Mouse (Mus musculus) brain, embryonic 18.5 days (tissue): ENCODE results near the gene Dnali1.

Experiments used
- DNase-seq: peaks from one replicate; pipeline ENCODE4 v3.0.0-alpha.2; 2012; ENCODE audit warnings: low read depth, low spot score

The Dnali1 gene

GRCm38 (mm10) chr4:125065517-125066307 is at the start of gene Dnali1:
Dnali1 (minus strand) TSS chr4:125065703.
- DNase-seq, result no peak

GRCm38 (mm10) chr4:125115081-125115480 is 49.6 kb upstream of the Dnali1 start:
- no peak for DNase-seq

GRCm38 (mm10) chr4:125114638-125115037 is 49.1 kb upstream of the Dnali1 start:
- no peak for DNase-seq

- DNase-seq, result no peak
Measured at GRCm38 (mm10) chr4:125105354-125105753, 39.9 kb upstream of the Dnali1 start.

- no peak for DNase-seq
Measured at GRCm38 (mm10) chr4:125101334-125101733, 35.8 kb upstream of the Dnali1 start.

GRCm38 (mm10) chr4:125099458-125099857 is 34.0 kb upstream of the Dnali1 start:
- DNase-seq, result peak; percentile 18

GRCm38 (mm10) chr4:125097412-125097811 is 31.9 kb upstream of the Dnali1 start:
- DNase-seq, result no peak

GRCm38 (mm10) chr4:125096066-125096465 is 30.6 kb upstream of the Dnali1 start:
- no peak for DNase-seq

GRCm38 (mm10) chr4:125093031-125093430 is 27.5 kb upstream of the Dnali1 start:
- no peak for DNase-seq

- no peak for DNase-seq
Measured at GRCm38 (mm10) chr4:125085346-125085841, 19.9 kb upstream of the Dnali1 start.

- no peak for DNase-seq
Measured at GRCm38 (mm10) chr4:125084403-125085345, 19.2 kb upstream of the Dnali1 start, which contains the start of gene Meaf6. Meaf6 (plus strand) TSS chr4:125085134.

GRCm38 (mm10) chr4:125078698-125079097 is 13.2 kb upstream of the Dnali1 start:
- no peak for DNase-seq

GRCm38 (mm10) chr4:125077700-125078099 is 12.2 kb upstream of the Dnali1 start:
- no peak for DNase-seq

GRCm38 (mm10) chr4:125066490-125067370 is 1.2 kb upstream of the Dnali1 start, which contains the start of gene Snip1:
Snip1 (plus strand) TSS chr4:125066672.
- peak; percentile 79 for DNase-seq

GRCm38 (mm10) chr4:125063829-125064228 is 1.7 kb downstream of the Dnali1 start:
- DNase-seq, result no peak

- no peak for DNase-seq
Measured at GRCm38 (mm10) chr4:125059025-125059424, 6.5 kb downstream of the Dnali1 start.

- DNase-seq, result no peak
Measured at GRCm38 (mm10) chr4:125058033-125058432, 7.5 kb downstream of the Dnali1 start.

GRCm38 (mm10) chr4:125057273-125057672 is 8.2 kb downstream of the Dnali1 start:
- no peak for DNase-seq

GRCm38 (mm10) chr4:125056476-125056875 is 9.0 kb downstream of the Dnali1 start:
- DNase-seq, result no peak

- no peak for DNase-seq
Measured at GRCm38 (mm10) chr4:125055385-125055784, 10.1 kb downstream of the Dnali1 start.

- DNase-seq, result no peak
Measured at GRCm38 (mm10) chr4:125044454-125044853, 21.0 kb downstream of the Dnali1 start.
